Mouse (Mus musculus) neural tube, embryonic 11.5 days (tissue): ENCODE measurements around the gene 9130213A22Rik. TPM values are rescaled to one million over a fixed set of nuclear protein-coding genes. Genes with fewer than 3 reads are reported as not detected.
"Not testable (repeated sequence)": the region's sequence is repeated elsewhere in the genome, so short reads cannot be mapped to it uniquely, and the experiment has no call there.

Experiments used
- ATAC-seq: fragments of 200-750 bp; cut with Nextera tagmentation; 2 replicates; pipeline ENCODE4 v1.8.0; 2017; ENCODE audit warnings: moderate number of reproducible peaks, mild to moderate bottlenecking, moderate TSS enrichment, moderate library complexity; ENCODE audit not compliant: insufficient read depth, low FRiP score, low TSS enrichment
- DNase-seq: peaks from one replicate; pipeline ENCODE4 v3.0.0-alpha.2; 2015; ENCODE audit warnings: low spot score
- H3K27ac ChIP-seq: fragments of 300-500 bp; sonication (generic); 2 replicates; pipeline ENCODE4 v1.5.1; 2014; ENCODE audit warnings: low read depth, mild to moderate bottlenecking, low read length
- H3K27me3 ChIP-seq: fragments of 300-500 bp; sonication (generic); 2 replicates; pipeline ENCODE4 v1.6.1; 2014; ENCODE audit warnings: mild to moderate bottlenecking, low read length, mixed read lengths; ENCODE audit not compliant: control insufficient read depth, insufficient read depth
- H3K36me3 ChIP-seq: fragments of 300-500 bp; sonication (generic); 2 replicates; pipeline ENCODE4 v1.6.1; 2014; ENCODE audit warnings: mild to moderate bottlenecking, low read length, moderate library complexity, mixed read lengths; ENCODE audit not compliant: control insufficient read depth, insufficient read depth
- H3K4me1 ChIP-seq: fragments of 300-500 bp; sonication (generic); 2 replicates; pipeline ENCODE4 v1.6.1; 2014; ENCODE audit warnings: low read length, mixed read lengths; ENCODE audit not compliant: control insufficient read depth, insufficient read depth
- H3K4me2 ChIP-seq: fragments of 300-500 bp; sonication (generic); 2 replicates; pipeline ENCODE4 v1.6.1; 2014; ENCODE audit warnings: low read depth, mild to moderate bottlenecking, moderate library complexity
- H3K4me3 ChIP-seq: fragments of 300-500 bp; sonication (generic); 2 replicates; pipeline ENCODE4 v1.5.1; 2014; ENCODE audit warnings: low read depth, low read length
- H3K9ac ChIP-seq: fragments of 300-500 bp; sonication (generic); 2 replicates; pipeline ENCODE4 v1.6.1; 2014; ENCODE audit warnings: mild to moderate bottlenecking, low read length
- H3K9me3 ChIP-seq: fragments of 300-500 bp; sonication (generic); 2 replicates; pipeline ENCODE4 v1.6.1; 2016; ENCODE audit warnings: low read length; ENCODE audit not compliant: control insufficient read depth
- WGBS: fragments of 180-500 bp; shearing (Covaris S2); extraction: QIAGEN DNeasy Blood & Tissue Kit; methylation state at CpG from one replicate; pipeline ENCODE4 v1.1.7; 2014; 5-methylcytosine and 5-hydroxymethylcytosine counted together
- polyA plus RNA-seq: library from polyadenylated mRNA; unstranded; fragments of >200 nt; fragmentation: Nextera tagmentation; extraction: Ambion mirVana; gene quantifications from 2 replicates; pipeline ENCODE4 v1.2.1, GENCODE M21; 2014

Gene 9130213A22Rik
- polyA plus RNA-seq, 1 experiment from 2014 or later = not detected

GRCm38 (mm10) chr11:69095511-69096231, 26.7 kb downstream of the 9130213A22Rik start:
- Histone ChIP-seq H3K9ac (peak overlapping the region; percentile 57), H3K9me3 (no peaks in the 10 kb centered on the region), H3K36me3 (no peaks in the 10 kb centered on the region), H3K27me3 (no peaks in the 10 kb centered on the region), H3K4me3 (peak overlapping the region; percentile 49), H3K4me1 (peaks cover 41% of the 10 kb centered on the region), H3K4me2 (peak overlapping the region; percentile 91), H3K27ac (peak overlapping the region; percentile 34; the same call in 1 of the 2 replicates)
- ATAC-seq (no peak), DNase-seq (no peak)
- WGBS = 2% methylated on average over 27 of the region's 27 CpGs

- under 1% methylated on average over 37 of the region's 37 CpGs for WGBS
Observed at GRCm38 (mm10) chr11:69094697-69095429, 27.5 kb downstream of the 9130213A22Rik start, which contains the start of gene Per1. Gene Per1 (plus strand): TSS chr11:69095217.

GRCm38 (mm10) chr11:69093856-69094255, 28.5 kb downstream of the 9130213A22Rik start:
- H3K36me3 ChIP-seq, H3K9ac ChIP-seq, DNase-seq, H3K27me3 ChIP-seq, H3K9me3 ChIP-seq, H3K4me3 ChIP-seq, ATAC-seq, H3K4me2 ChIP-seq, H3K27ac ChIP-seq: not testable (repeated sequence)
- 90% methylated on average over 7 of the region's 7 CpGs for WGBS
- H3K4me1 ChIP-seq = peaks cover 41% of the 10 kb centered on the region

More at GRCm38 (mm10) chr11:69094697-69095429, 27.5 kb downstream of the 9130213A22Rik start, which contains the start of gene Per1:
- H3K4me1 ChIP-seq = peaks cover 41% of the 10 kb centered on the region
- H3K27me3 ChIP-seq = no peaks in the 10 kb centered on the region
- peak within 1 kb of the TSS; percentile 57 for H3K9ac ChIP-seq
- DNase-seq (peak; percentile 98), ATAC-seq (peak; percentile 89)
- no peaks in the 10 kb centered on the region for H3K36me3 ChIP-seq
- peak within 1 kb of the TSS; percentile 91 for H3K4me2 ChIP-seq
- peak within 1 kb of the TSS; percentile 34; the same call in 1 of the 2 replicates for H3K27ac ChIP-seq
- peak within 1 kb of the TSS; percentile 49 for H3K4me3 ChIP-seq
- H3K9me3 ChIP-seq = no peaks in the 10 kb centered on the region

GRCm38 (mm10) chr11:69092871-69093270, 29.5 kb downstream of the 9130213A22Rik start:
- Histone ChIP-seq H3K4me3 (no peak overlapping the region), H3K9ac (no peak overlapping the region)

GRCm38 (mm10) chr11:69092386-69092751, 30.0 kb downstream of the 9130213A22Rik start:
- peaks cover 28% of the 10 kb centered on the region for H3K4me1 ChIP-seq
- 12% methylated on average over 3 of the region's 3 CpGs for WGBS
- ATAC-seq = no peak

More at GRCm38 (mm10) chr11:69092871-69093270, 29.5 kb downstream of the 9130213A22Rik start:
- H3K36me3 ChIP-seq = no peaks in the 10 kb centered on the region
- H3K27me3 ChIP-seq = no peaks in the 10 kb centered on the region
- H3K4me1 ChIP-seq = peaks cover 33% of the 10 kb centered on the region
- no peak overlapping the region for H3K4me2 ChIP-seq
- no peak for ATAC-seq
- 90% methylated on average over 4 of the region's 4 CpGs for WGBS
- H3K9me3 ChIP-seq = no peaks in the 10 kb centered on the region
- DNase-seq = no peak
- no peak overlapping the region for H3K27ac ChIP-seq

GRCm38 (mm10) chr11:69091566-69092385, 30.6 kb downstream of the 9130213A22Rik start:
- 60% methylated on average over 7 of the region's 7 CpGs for WGBS
- Histone ChIP-seq H3K9ac (no peak overlapping the region), H3K4me2 (no peak overlapping the region), H3K36me3 (no peaks in the 10 kb centered on the region), H3K27ac (no peak overlapping the region), H3K4me1 (peaks cover 22% of the 10 kb centered on the region), H3K9me3 (no peaks in the 10 kb centered on the region), H3K4me3 (no peak overlapping the region), H3K27me3 (no peaks in the 10 kb centered on the region)
- ATAC-seq = no peak
- no peak for DNase-seq

More at GRCm38 (mm10) chr11:69092386-69092751, 30.0 kb downstream of the 9130213A22Rik start:
- Histone ChIP-seq H3K36me3 (no peaks in the 10 kb centered on the region), H3K9me3 (no peaks in the 10 kb centered on the region), H3K27ac (no peak overlapping the region), H3K9ac (no peak overlapping the region), H3K4me3 (no peak overlapping the region), H3K4me2 (no peak overlapping the region), H3K27me3 (no peaks in the 10 kb centered on the region)
- DNase-seq = peak; percentile 86

- 73% methylated on average over 6 of the region's 6 CpGs for WGBS
- Histone ChIP-seq H3K4me3 (no peak overlapping the region), H3K4me2 (no peak overlapping the region), H3K36me3 (no peaks in the 10 kb centered on the region), H3K9ac (no peak overlapping the region), H3K27me3 (no peaks in the 10 kb centered on the region), H3K9me3 (no peaks in the 10 kb centered on the region), H3K4me1 (peaks cover 14% of the 10 kb centered on the region), H3K27ac (no peak overlapping the region)
- DNase-seq (no peak), ATAC-seq (no peak)
Observed at GRCm38 (mm10) chr11:69090367-69090766, 32.0 kb downstream of the 9130213A22Rik start.

GRCm38 (mm10) chr11:69089616-69090290, 32.6 kb downstream of the 9130213A22Rik start:
- H3K36me3 ChIP-seq = no peaks in the 10 kb centered on the region
- no peak for ATAC-seq
- peaks cover 12% of the 10 kb centered on the region for H3K4me1 ChIP-seq
- H3K4me2 ChIP-seq = peak overlapping the region; percentile 99
- no peak for DNase-seq
- H3K27ac ChIP-seq = no peak overlapping the region
- WGBS = 90% methylated on average over 12 of the region's 12 CpGs
- H3K4me3 ChIP-seq = peak overlapping the region; percentile 96
- H3K9me3 ChIP-seq = no peaks in the 10 kb centered on the region
- H3K9ac ChIP-seq = peak overlapping the region; percentile 99
- H3K27me3 ChIP-seq = no peaks in the 10 kb centered on the region
